Mouse (Mus musculus) erythroblast, adult 5-6 weeks (primary cell): ENCODE results near the gene Rprd1b. TPM values are rescaled to one million over a fixed set of nuclear protein-coding genes. Genes with fewer than 3 reads are reported as not detected.

Source experiments
- ATAC-seq: replicated peaks from 2 replicates; pipeline ENCODE4 v1.8.0; 2016; ENCODE audit warnings: moderate number of reproducible peaks, mild to moderate bottlenecking, moderate TSS enrichment, inconsistent platforms; ENCODE audit not compliant: poor library complexity, low FRiP score, severe bottlenecking
- total RNA-seq, 2 experiments: library from RNA; stranded (forward) in 1 of 2; stranded (reverse) in 1 of 2; fragments of 150-400 nt in 1 of 2; fragments of 200-764, 138-1000 nt in 1 of 2; gene quantifications; 2 replicates each; pipeline versions ENCODE4 v1.2.3 to v1.2.4; 2015 to 2017; ENCODE audit warnings: low replicate concordance in 2 of 2

Gene Rprd1b
- total RNA-seq, 2 experiments from 2014 or later, result 20.8 to 31.2 TPM

DNA sequence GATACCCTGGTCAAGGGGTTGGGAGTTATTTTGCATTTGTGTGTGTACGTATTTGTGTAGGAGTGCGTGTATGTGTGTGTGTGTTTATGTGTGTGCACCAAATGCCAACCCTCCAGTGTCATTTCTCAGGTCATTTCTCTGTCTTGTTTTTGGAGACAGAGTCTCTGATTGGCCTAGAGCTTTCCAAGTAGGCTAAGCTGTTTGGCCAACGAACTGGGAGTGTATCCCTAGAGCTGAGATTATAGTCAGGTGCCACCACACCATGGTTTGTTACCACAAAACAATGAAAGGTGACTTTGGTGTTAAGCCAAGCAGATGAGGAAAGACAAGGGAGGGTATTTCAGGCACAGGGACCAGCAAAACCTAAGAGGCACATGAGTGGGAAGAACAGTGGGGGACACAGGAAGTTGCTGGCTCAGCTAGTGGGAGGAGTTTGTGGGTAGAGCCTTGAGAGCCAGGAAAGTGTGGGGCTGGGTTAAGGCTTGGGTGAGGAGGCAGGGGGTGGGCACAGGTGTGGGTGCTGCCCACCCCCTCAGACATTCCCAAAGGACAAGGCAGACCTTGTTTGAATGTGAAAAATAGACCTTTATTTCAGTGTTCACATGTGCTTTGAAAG lies 87.6 kb downstream of the Rprd1b start:
- no peak for ATAC-seq

GRCm38 (mm10) chr2:158116653-158117052 lies 88.4 kb downstream of the Rprd1b start:
- no peak for ATAC-seq

DNA sequence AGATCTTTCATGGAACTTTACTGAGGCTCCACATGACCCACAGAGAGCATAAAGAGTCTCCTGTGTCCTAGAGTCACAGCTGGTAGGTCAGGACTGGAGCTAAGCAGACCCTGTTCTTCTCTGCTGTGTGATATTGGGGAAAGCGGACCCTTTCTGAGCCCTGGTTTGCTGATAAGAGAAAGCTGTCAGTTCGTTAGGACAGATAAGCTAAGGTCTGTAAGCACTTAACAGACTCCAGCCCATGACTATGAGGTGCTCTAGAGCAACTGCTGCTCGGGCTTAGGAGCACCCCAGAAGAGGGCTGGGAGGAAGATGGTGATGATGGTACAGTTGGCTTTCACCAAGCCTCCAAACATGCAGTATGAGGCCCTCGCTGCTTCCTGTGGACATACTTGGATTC lies 90.8 kb downstream of the Rprd1b start:
- ATAC-seq, result no peak

- ATAC-seq, result no peak
These were observed 91.9 kb downstream of the Rprd1b start for GRCm38 (mm10) chr2:158120211-158120610.

DNA sequence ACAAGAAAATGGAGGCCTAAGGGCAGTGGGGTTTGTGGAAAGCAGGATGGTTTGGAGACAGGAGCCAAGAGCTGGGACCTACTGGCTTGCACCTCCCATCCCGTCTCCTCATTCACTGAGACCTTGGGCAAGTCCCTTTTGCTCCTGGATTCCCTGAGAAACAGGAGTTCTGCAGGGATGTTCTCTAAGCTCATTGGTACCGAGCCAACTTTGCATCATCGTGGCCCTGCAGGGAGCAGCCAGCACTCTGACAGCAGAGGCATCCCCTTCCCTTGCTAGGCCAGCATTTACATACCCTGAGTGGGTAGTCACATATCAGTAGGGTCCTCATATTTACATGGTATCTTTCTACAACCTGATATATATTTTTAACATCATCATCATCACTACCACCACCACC lies 92.6 kb downstream of the Rprd1b start:
- ATAC-seq, result no peak

DNA sequence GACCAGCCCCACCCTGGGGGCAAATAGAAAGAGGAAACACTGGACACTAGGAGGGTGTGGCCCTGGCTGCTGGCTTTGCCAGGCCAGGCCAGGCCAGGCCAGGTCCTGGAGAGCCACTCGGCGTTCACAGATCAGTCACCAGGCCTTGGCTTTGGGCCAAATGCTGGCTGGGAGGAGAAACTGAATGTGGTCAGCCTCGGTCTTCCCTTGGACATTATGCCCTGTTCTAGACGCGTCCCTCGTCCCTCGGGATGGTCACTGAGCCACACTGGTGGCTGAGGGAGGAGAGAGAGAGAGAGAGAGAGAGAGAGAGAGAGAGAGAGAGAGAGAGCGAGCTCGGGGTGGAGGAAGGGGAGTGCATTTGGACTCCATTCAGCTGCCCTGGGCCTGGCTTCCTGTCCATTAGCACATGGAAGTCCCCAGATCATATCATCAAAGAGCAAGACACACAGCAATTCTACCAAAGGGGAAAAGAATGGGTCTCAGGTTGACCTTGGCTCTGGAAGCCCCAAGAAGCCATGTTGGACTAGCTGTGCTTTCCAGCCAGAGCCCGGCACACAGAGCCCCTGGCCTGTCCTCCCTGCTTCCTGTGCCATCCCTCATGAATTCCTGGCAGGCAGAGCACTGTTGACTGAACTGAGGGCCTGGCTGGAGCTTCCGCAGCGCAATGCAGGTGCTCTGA lies 93.5 kb downstream of the Rprd1b start:
- no peak for ATAC-seq

GRCm38 (mm10) chr2:158122814-158123213 lies 94.5 kb downstream of the Rprd1b start:
- ATAC-seq, result no peak

- no peak for ATAC-seq
These were observed 98.9 kb downstream of the Rprd1b start for GRCm38 (mm10) chr2:158127245-158127644.

DNA sequence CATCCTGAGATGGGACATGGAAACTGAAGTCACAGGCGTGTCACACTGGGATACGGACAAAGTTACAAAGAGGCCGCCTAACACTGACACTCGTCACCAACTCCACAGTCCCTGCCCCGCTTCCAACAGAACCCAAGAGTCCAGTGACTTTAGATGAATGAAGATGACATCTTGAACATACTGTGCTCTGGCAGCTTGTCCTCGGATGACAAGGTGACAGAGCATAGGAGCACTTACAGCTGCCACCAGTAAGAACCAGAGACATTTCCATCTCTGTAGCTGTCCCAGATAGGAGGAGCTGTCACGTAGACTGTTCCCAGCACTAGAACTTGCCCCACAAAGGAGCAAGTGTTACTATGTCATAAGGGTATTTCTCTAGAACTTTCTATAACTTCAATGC lies 99.6 kb downstream of the Rprd1b start:
- ATAC-seq, result no peak

DNA sequence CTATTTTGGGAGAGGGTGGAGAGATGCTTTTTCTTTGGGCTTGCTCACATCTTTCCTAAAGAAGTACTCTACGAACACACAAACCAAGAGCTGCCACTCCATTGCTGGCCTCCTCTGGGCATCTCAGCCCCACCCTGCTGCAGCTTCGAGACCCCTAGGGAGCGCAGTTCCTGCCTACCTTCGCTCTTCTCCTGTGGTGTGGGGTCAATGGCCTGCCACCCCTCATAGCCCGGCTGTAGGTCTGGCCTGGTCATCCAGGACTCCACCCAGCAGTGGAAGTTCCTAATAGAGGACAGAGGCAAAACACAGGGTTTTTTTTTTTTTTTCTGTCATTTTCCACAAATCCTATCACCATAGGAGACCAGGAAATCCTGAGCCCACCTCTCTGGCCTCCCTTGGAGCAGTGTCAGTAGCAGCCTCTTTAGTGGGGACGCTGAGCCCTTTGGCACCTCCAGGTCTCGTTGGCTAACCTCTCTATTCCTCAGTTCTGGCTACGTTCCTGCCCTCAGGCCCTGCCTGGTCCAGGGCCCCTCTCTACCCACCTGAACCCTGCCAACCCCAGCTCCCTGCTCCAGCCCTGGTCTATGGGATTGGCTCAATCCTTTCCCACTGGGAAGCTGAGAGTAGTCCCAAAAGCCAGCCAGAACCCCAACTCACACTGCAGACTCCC lies 100.3 kb downstream of the Rprd1b start:
- no peak for ATAC-seq

DNA sequence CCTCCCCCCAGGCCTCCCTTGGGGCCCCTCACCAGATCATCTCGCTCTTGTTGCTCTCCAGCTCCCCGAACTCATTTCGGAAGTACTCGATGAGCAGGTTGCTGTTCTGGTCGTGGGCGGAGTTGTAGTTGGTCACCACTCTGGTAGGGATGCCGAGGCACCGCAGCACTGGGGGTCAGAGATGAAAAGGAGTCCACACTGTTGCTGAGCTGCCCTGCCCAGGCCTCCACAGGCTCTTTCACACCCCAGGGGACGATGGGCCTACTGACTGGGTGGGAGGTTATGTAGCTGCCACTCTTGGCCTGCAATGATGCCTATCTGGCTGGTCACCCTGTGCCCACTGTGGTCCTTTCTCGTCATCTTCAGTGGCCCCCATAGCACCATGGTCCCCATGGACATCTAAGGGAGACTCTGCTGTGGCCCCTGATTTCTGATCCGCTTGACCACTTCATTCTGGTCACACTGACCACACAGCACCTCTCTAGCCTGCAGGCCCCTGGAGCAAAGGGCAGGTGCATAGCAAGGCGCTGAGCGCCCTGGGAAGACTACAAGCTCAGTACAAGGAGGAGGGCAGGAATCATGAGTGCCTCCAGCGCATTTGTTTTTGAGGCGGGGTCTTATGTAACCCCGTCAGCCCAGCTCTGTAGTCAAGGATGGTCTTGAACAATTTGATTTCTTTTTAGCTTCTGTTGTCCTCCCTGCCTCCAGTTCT lies 101.2 kb downstream of the Rprd1b start:
- no peak for ATAC-seq

GRCm38 (mm10) chr2:158130391-158130986 lies 102.2 kb downstream of the Rprd1b start:
- ATAC-seq, result no peak

- no peak for ATAC-seq
These were observed 103.0 kb downstream of the Rprd1b start for GRCm38 (mm10) chr2:158131197-158131835.

DNA sequence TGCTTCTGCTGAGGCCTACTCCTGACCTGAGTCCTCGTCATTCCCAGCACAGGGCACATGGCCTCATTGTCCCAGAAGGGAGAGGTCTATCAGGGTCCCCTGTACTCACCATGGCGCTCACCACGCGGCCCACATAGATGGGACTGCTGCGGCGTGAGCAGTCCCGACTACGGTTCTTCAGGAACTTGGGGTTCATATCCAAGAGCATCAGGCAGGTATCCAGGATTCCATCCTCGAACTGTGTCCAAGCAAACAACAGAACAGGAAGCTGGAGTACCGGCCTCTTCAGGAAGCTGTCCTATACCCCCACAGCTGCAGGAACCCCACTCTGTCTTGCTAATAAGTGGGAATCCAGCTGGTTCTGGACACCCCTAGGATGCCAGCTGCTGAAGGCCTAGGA lies 104.0 kb downstream of the Rprd1b start:
- no peak for ATAC-seq

DNA sequence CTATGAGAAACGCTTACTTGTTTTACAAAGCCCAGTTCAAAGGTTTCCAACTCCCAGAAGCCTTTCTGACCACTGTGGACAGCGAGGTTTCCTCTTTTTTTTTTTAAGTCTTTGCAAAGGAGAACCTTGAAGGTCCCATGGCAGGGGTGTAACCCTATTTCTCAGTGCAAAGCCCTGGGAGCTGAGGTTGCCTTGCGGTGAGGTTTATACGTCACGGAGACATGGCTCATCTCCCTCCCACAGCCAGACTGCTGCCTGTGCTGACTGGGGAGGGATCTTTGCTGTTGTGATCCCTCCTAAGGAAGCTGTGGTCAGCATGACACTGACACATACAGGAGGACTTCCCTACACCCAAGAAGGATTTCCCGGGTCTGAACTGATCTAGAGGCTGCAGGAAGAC lies 104.8 kb downstream of the Rprd1b start:
- ATAC-seq, result no peak

- ATAC-seq, result no peak
These were observed 107.9 kb downstream of the Rprd1b start for GRCm38 (mm10) chr2:158136205-158136604.

GRCm38 (mm10) chr2:158137771-158138170 lies 109.5 kb downstream of the Rprd1b start:
- ATAC-seq, result no peak

GRCm38 (mm10) chr2:158138778-158139177 lies 110.5 kb downstream of the Rprd1b start:
- ATAC-seq, result no peak

DNA sequence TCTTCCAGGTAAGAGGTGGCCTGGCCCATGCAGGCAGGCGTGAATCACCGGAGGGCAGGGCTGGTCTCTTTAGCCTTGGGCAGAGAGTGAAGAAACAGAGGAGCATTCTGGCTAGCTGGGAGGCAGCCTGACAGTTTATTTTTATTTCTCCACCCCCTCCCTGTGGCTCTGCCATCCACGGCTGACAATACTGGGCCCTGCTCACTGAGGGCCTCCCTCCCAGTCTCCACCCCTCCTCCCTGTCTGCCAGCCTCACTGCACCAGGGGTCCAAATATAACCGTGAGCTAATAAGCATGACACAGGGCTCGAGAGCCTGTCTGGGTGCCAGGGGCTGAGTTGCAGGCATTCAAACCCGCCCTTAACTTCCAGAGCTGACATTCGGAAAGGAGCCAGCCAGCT lies 111.3 kb downstream of the Rprd1b start:
- no peak for ATAC-seq

GRCm38 (mm10) chr2:158140664-158141063 lies 112.4 kb downstream of the Rprd1b start:
- no peak for ATAC-seq
